Mouse (Mus musculus) heart, postnatal 36 days (tissue): ENCODE measurements around the gene Slc6a19. TPM values are rescaled to one million over a fixed set of nuclear protein-coding genes. Genes with fewer than 3 reads are reported as not detected.
A peak's percentile ranks its signal among the peaks of the same experiment; 100 is the strongest.

Experiments
- DNase-seq, 2 experiments: peaks; one replicate each; pipeline ENCODE4 v3.0.0; 2021 to 2022
- intact Hi-C: fragments of 180-260 bp; cut with DNase I; formaldehyde crosslinking; loops from one replicate; pipeline ENCODE4 v1.15.1; 2025
- total RNA-seq, 2 experiments: library from RNA; stranded (reverse); gene quantifications; 2 replicates each; pipeline ENCODE4 v1.2.3; 2021

Gene Slc6a19
- total RNA-seq, 2 experiments from 2014 or later: not detected

GRCm38 (mm10) chr13:73679311-73679710, 25.4 kb downstream of the Slc6a19 start:
- intact Hi-C loops: no loop called here
- no peak for DNase-seq

- intact Hi-C loops: no loop called here
- DNase-seq: no peak
Measured at GRCm38 (mm10) chr13:73677853-73678252, 26.8 kb downstream of the Slc6a19 start, which contains the start of gene Slc6a18. TSS of gene Slc6a18 (minus strand) at chr13:73678023.

- intact Hi-C loops: no loop called here
Measured at GRCm38 (mm10) chr13:73675161-73675560, 29.5 kb downstream of the Slc6a19 start.

GRCm38 (mm10) chr13:73660163-73660695, 44.4 kb downstream of the Slc6a19 start:
- DNase-seq: no peak

More at GRCm38 (mm10) chr13:73675161-73675560, 29.5 kb downstream of the Slc6a19 start:
- no peak for DNase-seq

GRCm38 (mm10) chr13:73658953-73659352, 45.7 kb downstream of the Slc6a19 start:
- no peak for DNase-seq
- intact Hi-C loops: no loop called here

More at GRCm38 (mm10) chr13:73660163-73660695, 44.4 kb downstream of the Slc6a19 start:
- intact Hi-C loops: no loop called here

GRCm38 (mm10) chr13:73654976-73655375, 49.7 kb downstream of the Slc6a19 start:
- DNase-seq: no peak
- intact Hi-C loops: no loop called here

- no peak for DNase-seq
- intact Hi-C loops: no loop called here
Measured at GRCm38 (mm10) chr13:73653266-73653665, 51.4 kb downstream of the Slc6a19 start.

- peak; percentile 10 to 37 for DNase-seq
- intact Hi-C loops: loop anchor here (2.0 to 5.0 kb wide), 3 partner anchors 46 to 261 kb away; no protein-coding TSS in a partner anchor
Measured at GRCm38 (mm10) chr13:73646397-73647087, 58.1 kb downstream of the Slc6a19 start.

- DNase-seq: no peak
- intact Hi-C loops: no loop called here
Measured at GRCm38 (mm10) chr13:73641296-73641695, 63.4 kb downstream of the Slc6a19 start.

GRCm38 (mm10) chr13:73637826-73638225, 66.8 kb downstream of the Slc6a19 start:
- intact Hi-C loops: no loop called here
- DNase-seq: no peak

GRCm38 (mm10) chr13:73631837-73632236, 72.8 kb downstream of the Slc6a19 start:
- intact Hi-C loops: no loop called here

More at GRCm38 (mm10) chr13:73631837-73632236, 72.8 kb downstream of the Slc6a19 start:
- no peak for DNase-seq

Other genes starting within 250 kb of the Slc6a19 start
- 1 to 10 TPM; 7.0 to 9.4 TPM for gene Lpcat1, start 237.7 kb downstream of the Slc6a19 start, total RNA-seq
- not detected for gene Slc6a3, start 168.1 kb downstream of the Slc6a19 start, total RNA-seq
- gene Clptm1l, start 100.9 kb downstream of the Slc6a19 start, total RNA-seq: 10 to 100 TPM; 56.7 to 65.2 TPM
- not detected for gene Tert, start 78.0 kb downstream of the Slc6a19 start, total RNA-seq
- gene Slc6a18, start 26.8 kb downstream of the Slc6a19 start, total RNA-seq: not detected
- gene Slc12a7, start 28.2 kb upstream of the Slc6a19 start, total RNA-seq: 100 to 1,000 TPM; 163 to 167 TPM
- gene Nkd2, start 142.8 kb upstream of the Slc6a19 start, total RNA-seq: under 1 TPM; 0.70 to 0.78 TPM
- gene Trip13, start 232.9 kb upstream of the Slc6a19 start, total RNA-seq: under 1 TPM; 0.33 to 0.68 TPM
- 10 to 100 TPM; 20.6 to 23.6 TPM for gene Brd9, start 232.9 kb upstream of the Slc6a19 start, total RNA-seq